In genomic region chr19:44267499-44268002, GRCm38 (mm10) we compare ENCODE assay signal across 8 mouse cellular contexts. TPM values are rescaled to one million over a fixed set of nuclear protein-coding genes. Genes with fewer than 3 reads are reported as not detected.
A peak's percentile ranks its signal among the peaks of the same experiment; 100 is the strongest.
DNase-seq lines count a peak whose midpoint lies in the region; ATAC-seq and TF ChIP-seq lines count a peak whose summit lies in the region.

No protein-coding gene starts in this region.

- TF ChIP-seq CTCF in lung, embryonic 14.5 days (IDR thresholded peaks at IDR 0.05; ENCODE audit: low read depth): no peak

- H3K4me2 ChIP-seq in lung, embryonic 14.5 days: peak overlapping the region; percentile 70
- peak overlapping the region; percentile 80 for H3K4me2 ChIP-seq in embryonic facial prominence, embryonic 12.5 days (replicated peaks)
- peak overlapping the region; percentile 84 for H3K4me2 ChIP-seq in intestine, embryonic 15.5 days (replicated peaks)
- H3K4me2 ChIP-seq in neural tube, embryonic 14.5 days (ENCODE audit: low read depth, low read length): peak overlapping the region; percentile 64

- H3K27ac ChIP-seq in lung, embryonic 14.5 days (ENCODE audit: low read depth): peak overlapping the region; percentile 88
- H3K27ac ChIP-seq in embryonic facial prominence, embryonic 12.5 days: peak overlapping the region; percentile 95
- peak overlapping the region; percentile 97 for H3K27ac ChIP-seq in intestine, embryonic 15.5 days
- H3K27ac ChIP-seq in neural tube, embryonic 14.5 days (ENCODE audit: low read depth, low read length): peak overlapping the region; percentile 90

- ATAC-seq in lung, embryonic 14.5 days (ENCODE audit: insufficient read depth): no peak
- no peak for ATAC-seq in embryonic facial prominence, embryonic 12.5 days (ENCODE audit: insufficient number of reproducible peaks, insufficient read depth, low FRiP score, low TSS enrichment)
- no peak for ATAC-seq in intestine, embryonic 15.5 days
- ATAC-seq in neural tube, embryonic 14.5 days (ENCODE audit: low read depth): no peak
- ATAC-seq in inflammation-experienced regulatory T-cells, adult 6 months: no peak

- no peak for DNase-seq in lung, embryonic 14.5 days
- DNase-seq in lung, postnatal 10 days: no peak
- DNase-seq in embryo, embryonic 10 days (ENCODE audit: low spot score): no peak
- no peak for DNase-seq in kidney, adult 18-20 months

- no peaks in the 10 kb centered on the region for H3K36me3 ChIP-seq in lung, embryonic 14.5 days (ENCODE audit: insufficient read depth)
- no peaks in the 10 kb centered on the region for H3K36me3 ChIP-seq in embryonic facial prominence, embryonic 12.5 days
- H3K36me3 ChIP-seq in intestine, embryonic 15.5 days: no peaks in the 10 kb centered on the region
- H3K36me3 ChIP-seq in neural tube, embryonic 14.5 days (ENCODE audit: control insufficient read depth, insufficient read depth, low read length): no peaks in the 10 kb centered on the region

- H3K9me3 ChIP-seq in lung, embryonic 14.5 days (ENCODE audit: low read depth, low read length): no peaks in the 10 kb centered on the region
- H3K9me3 ChIP-seq in embryonic facial prominence, embryonic 12.5 days: no peaks in the 10 kb centered on the region
- H3K9me3 ChIP-seq in intestine, embryonic 15.5 days: no peaks in the 10 kb centered on the region
- H3K9me3 ChIP-seq in neural tube, embryonic 14.5 days (ENCODE audit: control insufficient read depth, low read length): no peaks in the 10 kb centered on the region

- 0 out of 2 replicates have a peak, but pooled peaks cover 3% of the 10 kb centered on the region for H3K4me1 ChIP-seq in lung, embryonic 14.5 days (ENCODE audit: insufficient read depth)
- H3K4me1 ChIP-seq in embryonic facial prominence, embryonic 12.5 days: peaks cover 5% of the 10 kb centered on the region
- H3K4me1 ChIP-seq in intestine, embryonic 15.5 days (replicated peaks): peaks cover 6% of the 10 kb centered on the region; the same call in 1 of the 2 replicates
- 0 out of 2 replicates have a peak, but pooled peaks cover 4% of the 10 kb centered on the region for H3K4me1 ChIP-seq in neural tube, embryonic 14.5 days (ENCODE audit: control insufficient read depth, insufficient read depth, low read length)

- peak overlapping the region; percentile 51 for H3K9ac ChIP-seq in lung, embryonic 14.5 days
- H3K9ac ChIP-seq in embryonic facial prominence, embryonic 12.5 days: peak overlapping the region; percentile 72
- H3K9ac ChIP-seq in intestine, embryonic 15.5 days: peak overlapping the region; percentile 68
- H3K9ac ChIP-seq in neural tube, embryonic 14.5 days (replicated peaks; ENCODE audit: low read depth, low read length): peak overlapping the region; percentile 63

- no peaks in the 10 kb centered on the region for H3K27me3 ChIP-seq in lung, embryonic 14.5 days (ENCODE audit: insufficient read depth, low read length)
- H3K27me3 ChIP-seq in embryonic facial prominence, embryonic 12.5 days: no peaks in the 10 kb centered on the region
- H3K27me3 ChIP-seq in intestine, embryonic 15.5 days (replicated peaks): no peaks in the 10 kb centered on the region
- H3K27me3 ChIP-seq in neural tube, embryonic 14.5 days (ENCODE audit: control insufficient read depth, insufficient read depth, low read length): no peaks in the 10 kb centered on the region

- 5% methylated on average over 18 of the region's 18 CpGs for WGBS in lung, embryonic 14.5 days
- WGBS in embryonic facial prominence, embryonic 12.5 days: 10% methylated on average over 18 of the region's 18 CpGs
- 7% methylated on average over 18 of the region's 18 CpGs for WGBS in intestine, embryonic 15.5 days
- 9% methylated on average over 18 of the region's 18 CpGs for WGBS in neural tube, embryonic 14.5 days

- peak overlapping the region; percentile 41 for H3K4me3 ChIP-seq in lung, embryonic 14.5 days (ENCODE audit: low read depth, low read length)
- peak overlapping the region; percentile 54 for H3K4me3 ChIP-seq in embryonic facial prominence, embryonic 12.5 days
- peak overlapping the region; percentile 51 for H3K4me3 ChIP-seq in intestine, embryonic 15.5 days (replicated peaks)
- H3K4me3 ChIP-seq in neural tube, embryonic 14.5 days (ENCODE audit: low read depth, low read length): peak overlapping the region; percentile 55

RNA-seq across cellular contexts. Expression of gene Scd2, which starts 25.9 kb away (rescaled TPM):
- 248 and 257 TPM in 2 replicates for polyA plus RNA-seq in lung, embryonic 14.5 days (2014; fragmentation: Nextera tagmentation; extraction: Ambion mirVana)
- polyA plus RNA-seq in embryonic facial prominence, embryonic 12.5 days (2016; fragmentation: Nextera tagmentation; extraction: Ambion mirVana): 294 and 311 TPM in 2 replicates
- polyA plus RNA-seq in intestine, embryonic 15.5 days (2015; fragmentation: Nextera tagmentation; extraction: Ambion mirVana): 417 and 432 TPM in 2 replicates
- polyA plus RNA-seq in neural tube, embryonic 14.5 days (2014; fragmentation: Nextera tagmentation; extraction: Ambion mirVana): 293 and 373 TPM in 2 replicates
- polyA plus RNA-seq in inflammation-experienced regulatory T-cells, adult 6 months (2017; shearing (Covaris generic)): 10 to 100 TPM; 24.8 to 27.3 (median 25.3) TPM
